Mouse (Mus musculus) ES-E14 (cell line): ENCODE measurements around the gene Gnl1.

ENCODE experiments used
- CHD2 ChIP-seq: IDR thresholded peaks from 2 replicates; pipeline ENCODE4 v1.6.1; 2014; ENCODE audit warnings: mild to moderate bottlenecking, low read depth, low read length, inconsistent platforms
- MAFK ChIP-seq: IDR thresholded peaks from 2 replicates; pipeline ENCODE4 v1.6.1; 2014; ENCODE audit warnings: mild to moderate bottlenecking, low read depth, low read length, inconsistent platforms; ENCODE audit not compliant: insufficient read depth
- ZC3H11A ChIP-seq: IDR thresholded peaks from 2 replicates; pipeline ENCODE4 v1.6.1; 2012; ENCODE audit warnings: low read depth, mild to moderate bottlenecking, inconsistent platforms, low read length, borderline replicate concordance
- ZNF384 ChIP-seq: IDR thresholded peaks from 2 replicates; pipeline ENCODE4 v1.6.1; 2012; ENCODE audit warnings: low read depth, low read length, inconsistent platforms

DNA sequence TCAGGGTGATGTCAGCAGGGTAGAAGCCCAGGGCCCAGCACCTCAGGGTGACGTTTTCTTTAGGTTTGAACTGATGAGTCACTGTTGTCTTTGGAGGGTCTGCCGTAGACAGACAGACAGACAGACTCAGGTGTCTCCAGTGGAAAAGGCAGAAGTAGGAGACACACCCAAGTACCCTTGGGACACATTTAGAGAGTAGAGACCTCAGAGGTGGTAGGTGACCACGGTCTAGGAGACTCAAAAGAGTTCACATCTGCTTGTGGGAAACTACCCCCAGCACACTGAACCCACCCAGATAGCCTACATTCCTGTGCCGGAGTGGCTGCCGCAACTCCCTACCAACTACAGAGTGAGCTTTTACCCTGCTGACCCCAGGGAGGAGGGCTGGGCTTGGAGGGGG, 35.3 kb downstream of the Gnl1 start:
- no peak for TF ChIP-seq ZNF384
- TF ChIP-seq ZC3H11A: no peak
- TF ChIP-seq CHD2: no peak
- no peak for TF ChIP-seq MAFK
